Mouse (Mus musculus): Measurements from ENCODE around the gene Gprin1. TPM values are rescaled to one million over a fixed set of nuclear protein-coding genes. Genes with fewer than 3 reads are reported as not detected.

Gene Gprin1
- total RNA-seq, 1 experiment from 2014 or later: not detected

- ATAC-seq (replicated peaks; ENCODE audit: insufficient number of reproducible peaks, low FRiP score, low TSS enrichment, poor library complexity, severe bottlenecking): no peak
Observed at GRCm38 (mm10) chr13:54746896-54747295, 2.8 kb downstream of the Gprin1 start.

DNA sequence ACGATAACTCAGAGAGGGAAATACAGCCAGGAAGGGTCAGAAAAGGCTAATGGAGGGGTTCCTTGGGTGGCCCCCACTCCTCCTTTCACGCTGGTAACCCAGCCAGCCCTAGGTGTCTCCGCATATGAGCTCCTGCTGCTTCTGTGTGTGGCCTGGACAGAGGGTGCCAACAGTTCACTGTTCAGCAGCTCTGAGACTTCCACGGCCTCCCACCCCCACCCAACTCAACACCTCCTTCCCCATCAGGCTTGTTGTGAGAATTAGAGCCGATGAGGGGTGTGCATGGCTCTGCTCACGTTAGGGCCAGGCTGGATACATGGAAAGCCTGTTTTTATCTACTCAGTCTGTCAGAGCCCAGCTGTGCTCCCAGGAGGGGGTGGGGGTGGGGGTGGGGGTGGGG is 3.6 kb downstream of the Gprin1 start:
- no peak for ATAC-seq (replicated peaks; ENCODE audit: insufficient number of reproducible peaks, low FRiP score, low TSS enrichment, poor library complexity, severe bottlenecking)

GRCm38 (mm10) chr13:54738213-54738601 is 11.5 kb downstream of the Gprin1 start:
- ATAC-seq (replicated peaks; ENCODE audit: insufficient number of reproducible peaks, low FRiP score, low TSS enrichment, poor library complexity, severe bottlenecking): no peak

DNA sequence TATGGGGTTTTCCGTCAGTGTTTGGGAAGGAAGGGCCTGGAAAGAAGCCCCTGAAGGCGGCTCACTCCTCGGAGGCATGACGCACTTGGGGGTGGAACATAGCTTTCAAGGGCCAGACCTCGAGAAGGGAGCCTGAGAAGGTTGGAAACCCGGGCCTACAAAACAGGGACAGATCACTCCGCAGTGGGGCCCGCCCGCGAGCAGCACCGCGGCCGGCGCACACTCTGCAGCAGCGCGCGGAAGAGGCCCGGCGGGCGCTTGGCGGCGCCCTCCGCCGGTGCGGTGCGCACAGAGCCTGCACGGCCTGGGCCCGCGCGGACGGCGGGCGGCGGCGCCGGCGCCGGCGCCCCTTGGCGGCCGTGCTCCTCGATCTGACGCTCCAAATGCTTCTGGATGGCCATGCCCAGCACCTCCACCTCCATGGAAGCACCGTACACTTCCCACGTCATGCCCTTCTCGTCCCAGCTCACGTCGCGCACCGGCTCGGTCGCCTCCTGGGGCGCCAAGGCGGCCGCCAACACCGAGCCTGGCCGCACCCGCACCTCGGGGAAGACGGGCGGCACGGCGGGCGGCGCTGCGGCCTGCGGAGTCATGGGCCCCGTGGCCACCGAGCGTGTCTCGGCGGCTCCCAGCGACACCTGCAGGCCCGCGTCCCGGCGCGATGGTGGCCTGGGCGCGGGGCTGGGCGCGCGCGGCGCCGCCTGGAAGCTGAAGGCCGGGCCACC is 12.0 kb downstream of the Gprin1 start:
- no peak for ATAC-seq (replicated peaks; ENCODE audit: insufficient number of reproducible peaks, low FRiP score, low TSS enrichment, poor library complexity, severe bottlenecking)

DNA sequence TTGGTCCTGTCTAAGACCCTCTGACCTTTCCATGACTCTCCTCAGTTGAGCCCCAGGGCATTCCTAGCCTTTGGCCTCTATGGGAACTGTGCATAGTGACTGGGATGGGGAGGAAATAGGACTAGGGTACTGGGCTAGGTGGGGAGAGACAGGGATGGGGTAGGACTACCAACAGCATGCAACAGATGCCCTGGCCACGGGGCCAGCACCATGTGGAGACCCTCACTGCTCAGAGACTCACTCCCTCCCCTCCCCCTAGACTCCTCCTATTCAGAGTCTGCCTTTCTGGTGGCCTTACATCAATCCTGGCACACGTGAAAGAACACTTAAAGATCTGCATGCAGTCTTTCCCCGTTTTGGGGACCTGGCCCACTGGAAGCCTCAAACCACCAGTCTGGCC is 12.7 kb downstream of the Gprin1 start:
- ATAC-seq (replicated peaks; ENCODE audit: insufficient number of reproducible peaks, low FRiP score, low TSS enrichment, poor library complexity, severe bottlenecking): no peak

DNA sequence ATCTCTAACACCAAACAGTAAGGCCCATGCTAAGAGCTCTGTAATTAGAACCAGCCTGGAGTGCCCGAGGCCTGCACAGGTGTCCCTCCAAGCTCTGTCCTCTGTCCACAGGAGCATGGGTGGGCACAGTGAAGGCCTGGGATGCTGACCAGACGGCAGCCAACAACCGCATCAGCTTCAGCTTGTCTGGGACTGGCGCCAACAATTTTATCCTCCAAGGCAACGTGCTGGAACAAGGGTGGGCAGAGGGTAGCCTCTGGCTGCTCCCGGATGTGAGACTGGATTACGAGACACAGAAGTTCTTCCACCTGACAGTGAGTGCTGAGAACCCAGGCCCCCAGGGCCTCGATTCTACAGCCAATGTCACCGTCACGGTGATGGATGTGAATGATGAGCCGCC is 23.5 kb downstream of the Gprin1 start:
- no peak for ATAC-seq (replicated peaks; ENCODE audit: insufficient number of reproducible peaks, low FRiP score, low TSS enrichment, poor library complexity, severe bottlenecking)

- ATAC-seq (replicated peaks; ENCODE audit: insufficient number of reproducible peaks, low FRiP score, low TSS enrichment, poor library complexity, severe bottlenecking): no peak
Observed at GRCm38 (mm10) chr13:54723143-54723542, 26.5 kb downstream of the Gprin1 start.

DNA sequence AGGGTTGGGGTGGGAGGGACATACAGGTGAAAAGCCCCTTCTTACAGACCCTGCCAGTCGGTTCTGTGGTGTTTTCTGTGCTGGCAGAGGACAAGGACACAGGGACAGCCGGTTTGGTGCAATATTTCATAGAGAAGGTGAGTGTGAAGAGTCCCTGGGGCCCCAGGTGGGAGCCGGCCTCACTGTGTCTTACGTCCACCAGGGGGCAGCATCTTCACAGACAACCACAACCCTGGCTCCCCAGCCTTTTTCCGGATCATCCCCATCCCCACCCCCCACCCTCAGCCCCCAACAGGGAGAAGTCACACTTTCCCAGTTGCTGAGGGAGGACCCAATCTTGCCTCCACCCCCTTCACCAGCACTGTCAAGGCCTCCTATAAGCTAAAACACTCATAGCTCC is 32.8 kb downstream of the Gprin1 start:
- peak; percentile 42; the same call in 1 of the 2 replicates for ATAC-seq (replicated peaks; ENCODE audit: insufficient number of reproducible peaks, low FRiP score, low TSS enrichment, poor library complexity, severe bottlenecking)

DNA sequence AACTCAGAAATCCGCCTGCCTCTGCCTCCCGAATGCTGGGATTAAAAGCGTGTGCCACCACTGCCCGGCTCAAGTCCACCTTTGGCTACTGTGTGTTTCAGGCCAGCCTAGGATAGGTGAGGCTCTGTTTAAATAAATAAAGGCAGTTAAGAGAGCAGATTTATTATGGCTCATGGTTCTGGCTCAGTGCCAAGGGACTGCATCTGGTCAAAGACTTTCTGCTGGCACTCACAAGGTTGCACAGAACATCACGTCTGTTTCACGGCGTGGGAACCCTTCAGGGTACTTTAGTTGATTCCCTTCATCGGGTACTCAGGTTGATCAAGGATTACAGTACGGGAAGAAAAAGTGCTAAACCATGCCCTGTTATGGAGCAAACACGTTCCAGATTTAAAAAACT is 34.7 kb downstream of the Gprin1 start:
- no peak for ATAC-seq (replicated peaks; ENCODE audit: insufficient number of reproducible peaks, low FRiP score, low TSS enrichment, poor library complexity, severe bottlenecking)

GRCm38 (mm10) chr13:54714393-54714792 is 35.3 kb downstream of the Gprin1 start:
- ATAC-seq (replicated peaks; ENCODE audit: insufficient number of reproducible peaks, low FRiP score, low TSS enrichment, poor library complexity, severe bottlenecking): no peak

DNA sequence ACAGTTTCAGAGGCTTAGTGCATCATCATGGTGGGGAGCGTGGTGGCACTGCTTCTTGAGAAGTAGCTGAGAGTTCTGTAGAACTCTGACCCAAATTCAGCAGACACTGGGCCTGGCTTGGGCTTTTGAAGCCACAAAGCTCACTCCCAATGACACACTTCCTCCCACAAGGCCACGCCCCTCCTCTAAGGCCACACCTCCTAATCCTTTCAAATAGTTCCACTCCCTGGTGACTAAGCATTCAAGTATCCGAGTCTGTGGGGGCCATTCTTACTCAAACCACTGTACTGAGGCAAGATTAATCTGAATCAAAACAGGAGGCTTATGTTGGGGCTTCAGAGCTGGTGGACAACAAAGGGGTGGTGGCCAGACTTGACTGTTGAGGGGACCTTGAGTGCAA is 38.8 kb downstream of the Gprin1 start:
- ATAC-seq (replicated peaks; ENCODE audit: insufficient number of reproducible peaks, low FRiP score, low TSS enrichment, poor library complexity, severe bottlenecking): no peak

GRCm38 (mm10) chr13:54704890-54705289 is 44.8 kb downstream of the Gprin1 start:
- no peak for ATAC-seq (replicated peaks; ENCODE audit: insufficient number of reproducible peaks, low FRiP score, low TSS enrichment, poor library complexity, severe bottlenecking)

- 0 out of 2 replicates have a peak, but pooled peaks have one; percentile 33 for ATAC-seq (replicated peaks; ENCODE audit: insufficient number of reproducible peaks, low FRiP score, low TSS enrichment, poor library complexity, severe bottlenecking)
Observed at GRCm38 (mm10) chr13:54702507-54702906, 47.2 kb downstream of the Gprin1 start.

DNA sequence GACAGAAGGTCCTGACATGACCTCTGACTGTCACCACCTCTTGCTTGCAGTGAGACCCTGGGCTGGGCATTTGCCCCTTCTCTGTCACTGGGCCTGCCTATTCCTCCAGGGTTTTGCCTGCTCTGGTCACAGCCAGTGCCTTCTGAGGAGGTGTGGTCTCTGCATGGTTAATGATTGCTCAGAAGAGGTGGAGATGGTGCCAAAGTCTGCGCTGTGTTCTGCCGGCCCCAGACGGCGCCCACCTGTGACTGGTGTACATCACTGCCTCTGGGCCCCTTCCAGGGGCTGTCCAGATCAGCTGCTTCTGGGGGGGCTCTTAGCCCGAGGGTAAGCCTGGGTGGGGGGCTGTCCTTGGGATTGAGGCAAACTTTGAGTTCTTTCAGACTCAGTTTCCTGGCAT is 48.4 kb downstream of the Gprin1 start, which contains the start of gene Cdhr2:
TSS of gene Cdhr2 (plus strand) at position 219 of the 400 bp plus-strand sequence.
- ATAC-seq (replicated peaks; ENCODE audit: insufficient number of reproducible peaks, low FRiP score, low TSS enrichment, poor library complexity, severe bottlenecking): no peak

GRCm38 (mm10) chr13:54695479-54696230 is 54.0 kb downstream of the Gprin1 start:
- no peak for ATAC-seq (replicated peaks; ENCODE audit: insufficient number of reproducible peaks, low FRiP score, low TSS enrichment, poor library complexity, severe bottlenecking)

- ATAC-seq (replicated peaks; ENCODE audit: insufficient number of reproducible peaks, low FRiP score, low TSS enrichment, poor library complexity, severe bottlenecking): peak; percentile 51
Observed at GRCm38 (mm10) chr13:54694348-54695060, 55.2 kb downstream of the Gprin1 start.

- peak; percentile 79 for ATAC-seq (replicated peaks; ENCODE audit: insufficient number of reproducible peaks, low FRiP score, low TSS enrichment, poor library complexity, severe bottlenecking)
Observed at GRCm38 (mm10) chr13:54693558-54694347, 55.9 kb downstream of the Gprin1 start, which contains the start of gene Rnf44. Rnf44 (minus strand) TSS chr13:54693907.

DNA sequence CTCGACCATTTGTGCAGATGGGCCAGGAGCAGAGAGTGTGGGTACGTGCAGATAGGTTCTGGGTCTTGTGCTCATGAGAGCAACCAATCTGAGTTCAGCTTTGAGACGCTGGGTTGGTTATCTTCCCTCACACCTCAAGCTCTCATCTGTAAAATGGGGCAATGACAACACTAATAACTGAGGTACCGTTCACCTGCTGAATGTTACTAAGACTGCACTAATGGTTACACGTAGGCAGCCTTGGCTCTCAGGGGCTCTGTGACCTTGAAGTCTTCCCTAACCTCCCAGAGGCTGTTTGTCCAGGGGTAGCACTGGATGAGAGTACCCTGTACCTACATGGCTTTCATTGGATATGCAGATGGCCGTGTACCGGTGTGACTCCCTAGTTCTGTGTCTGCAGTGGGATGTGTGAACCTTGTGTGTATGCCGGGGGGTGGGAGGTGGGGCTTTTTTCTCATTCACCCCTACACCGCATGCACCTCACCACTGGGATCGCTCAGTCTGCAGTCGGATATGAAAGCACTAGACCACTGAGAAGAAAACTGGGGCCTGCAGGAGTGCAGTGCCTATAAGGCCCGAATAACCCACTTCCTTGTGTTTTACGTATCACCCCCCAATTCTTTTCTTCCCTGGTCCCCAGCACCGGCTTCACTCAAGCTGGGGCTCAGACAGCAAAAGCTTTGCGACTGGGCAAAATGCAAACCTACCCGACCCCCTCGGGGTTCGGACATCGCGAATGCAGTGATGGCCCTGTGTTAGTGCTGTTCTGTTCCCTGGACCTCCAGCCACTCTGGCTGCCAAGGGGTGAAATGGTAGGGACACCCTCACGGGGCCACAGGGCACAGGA is 56.7 kb downstream of the Gprin1 start:
- no peak for ATAC-seq (replicated peaks; ENCODE audit: insufficient number of reproducible peaks, low FRiP score, low TSS enrichment, poor library complexity, severe bottlenecking)
